Mouse (Mus musculus) myocyte (in vitro differentiated cells): ENCODE data around the gene Spock1.

Experiments
- CEBPB ChIP-seq: IDR thresholded peaks from 2 replicates; pipeline ENCODE4 v1.6.1; 2011; ENCODE audit warnings: mild to moderate bottlenecking, moderate library complexity; ENCODE audit not compliant: poor library complexity, insufficient read depth, severe bottlenecking
- MAX ChIP-seq: IDR thresholded peaks from one replicate; pipeline ENCODE4 v1.6.1; 2011; ENCODE audit warnings: low read depth, mild to moderate bottlenecking, control low read depth
- MYOD1 ChIP-seq, 3 experiments: IDR thresholded peaks; one replicate each; pipeline ENCODE4 v1.6.1; 2011; ENCODE audit warnings: control low read depth in 2 of 3, low read depth in 2 of 3, mild to moderate bottlenecking in 2 of 3, moderate library complexity in 1 of 3; ENCODE audit not compliant: insufficient read length in 2 of 3, control insufficient read depth in 1 of 3
- MYOG ChIP-seq, 3 experiments: IDR thresholded peaks; one replicate each; pipeline ENCODE4 v1.6.1; 2011; ENCODE audit warnings: control low read depth in 2 of 3, low read depth in 2 of 3, mild to moderate bottlenecking in 2 of 3; ENCODE audit not compliant: insufficient read length in 2 of 3, control insufficient read depth in 1 of 3, insufficient read depth in 1 of 3
- POLR2A ChIP-seq: IDR thresholded peaks from one replicate; pipeline ENCODE4 v1.6.1; 2011; ENCODE audit warnings: low read depth, mild to moderate bottlenecking, control low read depth, moderate library complexity; ENCODE audit not compliant: insufficient read length
- POLR2AphosphoS2 ChIP-seq: IDR thresholded peaks from one replicate; pipeline ENCODE4 v1.6.1; 2011; ENCODE audit warnings: low read depth, control low read depth; ENCODE audit not compliant: insufficient read length
- USF1 ChIP-seq: IDR thresholded peaks from one replicate; pipeline ENCODE4 v1.6.1; 2011; ENCODE audit warnings: low read depth, mild to moderate bottlenecking, control low read depth, moderate library complexity

- TF ChIP-seq MYOG (IDR thresholded peaks at IDR 0.05; ENCODE audit: control insufficient read depth in 1 of 3, insufficient read depth in 1 of 3, insufficient read length in 2 of 3, low read depth in 2 of 3) (no peak), POLR2A (no peak), MAX (no peak), CEBPB (no peak), USF1 (no peak), POLR2AphosphoS2 (no peak), MYOD1 (IDR thresholded peaks at IDR 0.05; ENCODE audit: control insufficient read depth in 1 of 3, insufficient read length in 2 of 3, low read depth in 2 of 3) (no peak)
These were observed 181.5 kb downstream of the Spock1 start for GRCm38 (mm10) chr13:57726654-57727053.
